Mouse (Mus musculus): ENCODE results near the gene Dnmt3a. TPM values are rescaled to one million over a fixed set of nuclear protein-coding genes. Genes with fewer than 3 reads are reported as not detected.
A peak's percentile ranks its signal among the peaks of the same experiment; 100 is the strongest.

Gene Dnmt3a
- polyA plus RNA-seq, 1 experiment from 2014 or later: 120 TPM

- peak overlapping the region; percentile 36; the same call in 1 of the 2 replicates for H3K27ac ChIP-seq
- ATAC-seq: no peak
- no peak overlapping the region for H3K9ac ChIP-seq
- no peaks in the 10 kb centered on the region for H3K27me3 ChIP-seq (replicated peaks)
- H3K9me3 ChIP-seq: no peaks in the 10 kb centered on the region
- H3K36me3 ChIP-seq: no peaks in the 10 kb centered on the region
- 49% methylated on average over 5 of the region's 5 CpGs for WGBS
- H3K4me1 ChIP-seq (replicated peaks): peaks cover 55% of the 10 kb centered on the region
- H3K4me3 ChIP-seq (replicated peaks): no peak overlapping the region
- no peak overlapping the region for H3K4me2 ChIP-seq (replicated peaks)
These were observed 17.3 kb upstream of the Dnmt3a start for GRCm38 (mm10) chr12:3788421-3789051.

- 72% methylated on average over 5 of the region's 5 CpGs for WGBS
- no peak for ATAC-seq
- Histone ChIP-seq H3K27ac (no peak overlapping the region), H3K9me3 (no peaks in the 10 kb centered on the region), H3K4me1 (replicated peaks) (peaks cover 46% of the 10 kb centered on the region), H3K9ac (no peak overlapping the region), H3K36me3 (no peaks in the 10 kb centered on the region), H3K27me3 (replicated peaks) (no peaks in the 10 kb centered on the region), H3K4me3 (replicated peaks) (no peak overlapping the region), H3K4me2 (replicated peaks) (no peak overlapping the region)
These were observed 16.1 kb upstream of the Dnmt3a start for GRCm38 (mm10) chr12:3789626-3790185.

- Histone ChIP-seq H3K9ac (no peak overlapping the region), H3K9me3 (no peaks in the 10 kb centered on the region), H3K4me3 (replicated peaks) (no peak overlapping the region), H3K4me2 (replicated peaks) (peak overlapping the region; percentile 56), H3K4me1 (replicated peaks) (peaks cover 33% of the 10 kb centered on the region), H3K36me3 (no peaks in the 10 kb centered on the region), H3K27me3 (replicated peaks) (no peaks in the 10 kb centered on the region), H3K27ac (no peak overlapping the region)
- WGBS: 41% methylated on average over 7 of the region's 7 CpGs
- no peak for ATAC-seq
These were observed 14.6 kb upstream of the Dnmt3a start for GRCm38 (mm10) chr12:3791257-3791656.

GRCm38 (mm10) chr12:3791732-3792131 lies 14.1 kb upstream of the Dnmt3a start:
- H3K4me1 ChIP-seq (replicated peaks): peaks cover 33% of the 10 kb centered on the region
- peak overlapping the region; percentile 24 for H3K4me3 ChIP-seq (replicated peaks)
- peak overlapping the region; percentile 56 for H3K4me2 ChIP-seq (replicated peaks)
- no peaks in the 10 kb centered on the region for H3K36me3 ChIP-seq
- no peaks in the 10 kb centered on the region for H3K9me3 ChIP-seq
- under 1% methylated on average over 22 of the region's 22 CpGs for WGBS
- no peaks in the 10 kb centered on the region for H3K27me3 ChIP-seq (replicated peaks)
- H3K27ac ChIP-seq: no peak overlapping the region
- no peak overlapping the region for H3K9ac ChIP-seq
- ATAC-seq: peak; percentile 89

- Histone ChIP-seq H3K9me3 (no peaks in the 10 kb centered on the region), H3K4me1 (replicated peaks) (peaks cover 28% of the 10 kb centered on the region), H3K4me3 (replicated peaks) (peak overlapping the region; percentile 24), H3K4me2 (replicated peaks) (peak overlapping the region; percentile 56), H3K36me3 (no peaks in the 10 kb centered on the region), H3K9ac (no peak overlapping the region), H3K27ac (no peak overlapping the region), H3K27me3 (replicated peaks) (no peaks in the 10 kb centered on the region)
- ATAC-seq: peak; percentile 13; the same call in 1 of the 2 replicates
- 24% methylated on average over 8 of the region's 8 CpGs for WGBS
These were observed 13.6 kb upstream of the Dnmt3a start for GRCm38 (mm10) chr12:3792248-3792647.

GRCm38 (mm10) chr12:3795569-3795968 lies 10.2 kb upstream of the Dnmt3a start:
- ATAC-seq: peak; percentile 16; the same call in 1 of the 2 replicates
- H3K4me3 ChIP-seq (replicated peaks): no peak overlapping the region

GRCm38 (mm10) chr12:3799551-3799950 lies 6.3 kb upstream of the Dnmt3a start:
- Histone ChIP-seq H3K4me1 (replicated peaks) (no peaks in the 10 kb centered on the region), H3K9ac (no peak overlapping the region), H3K36me3 (no peaks in the 10 kb centered on the region), H3K27me3 (replicated peaks) (no peaks in the 10 kb centered on the region), H3K4me3 (replicated peaks) (no peak overlapping the region), H3K9me3 (no peaks in the 10 kb centered on the region), H3K4me2 (replicated peaks) (no peak overlapping the region), H3K27ac (no peak overlapping the region)
- WGBS: 97% methylated on average over 1 of the region's 1 CpGs
- no peak for ATAC-seq

More at GRCm38 (mm10) chr12:3795569-3795968, 10.2 kb upstream of the Dnmt3a start:
- no peaks in the 10 kb centered on the region for H3K36me3 ChIP-seq
- WGBS: 31% methylated on average over 4 of the region's 4 CpGs
- H3K27me3 ChIP-seq (replicated peaks): no peaks in the 10 kb centered on the region
- H3K27ac ChIP-seq: no peak overlapping the region
- no peak overlapping the region for H3K9ac ChIP-seq
- no peak overlapping the region for H3K4me2 ChIP-seq (replicated peaks)
- no peaks in the 10 kb centered on the region for H3K9me3 ChIP-seq
- peaks cover 5% of the 10 kb centered on the region for H3K4me1 ChIP-seq (replicated peaks)

- H3K9ac ChIP-seq: peak overlapping the region; percentile 85
- ATAC-seq: peak; percentile 83
- no peaks in the 10 kb centered on the region for H3K27me3 ChIP-seq (replicated peaks)
- H3K4me3 ChIP-seq (replicated peaks): peak overlapping the region; percentile 92
- under 1% methylated on average over 32 of the region's 41 CpGs for WGBS
- peak overlapping the region; percentile 78 for H3K4me2 ChIP-seq (replicated peaks)
- no peaks in the 10 kb centered on the region for H3K36me3 ChIP-seq
- no peaks in the 10 kb centered on the region for H3K9me3 ChIP-seq
- peaks cover 37% of the 10 kb centered on the region for H3K4me1 ChIP-seq (replicated peaks)
- H3K27ac ChIP-seq: peak overlapping the region; percentile 96
These were observed 471 bp downstream of the Dnmt3a start for GRCm38 (mm10) chr12:3806271-3806684.

- Histone ChIP-seq H3K27ac (peak overlapping the region; percentile 96), H3K9ac (peak overlapping the region; percentile 85), H3K36me3 (no peaks in the 10 kb centered on the region), H3K4me1 (replicated peaks) (peaks cover 43% of the 10 kb centered on the region), H3K9me3 (no peaks in the 10 kb centered on the region), H3K27me3 (replicated peaks) (no peaks in the 10 kb centered on the region), H3K4me3 (replicated peaks) (peak overlapping the region; percentile 92), H3K4me2 (replicated peaks) (peak overlapping the region; percentile 78)
- WGBS: under 1% methylated on average over 52 of the region's 141 CpGs
- peak; percentile 67 for ATAC-seq
These were observed 1.1 kb downstream of the Dnmt3a start for GRCm38 (mm10) chr12:3806703-3807547.

GRCm38 (mm10) chr12:3807548-3808395 lies 2.0 kb downstream of the Dnmt3a start:
- peak overlapping the region; percentile 78 for H3K4me2 ChIP-seq (replicated peaks)
- H3K4me1 ChIP-seq (replicated peaks): peaks cover 48% of the 10 kb centered on the region
- H3K27me3 ChIP-seq (replicated peaks): no peaks in the 10 kb centered on the region
- WGBS: under 1% methylated on average over 63 of the region's 105 CpGs
- peak overlapping the region; percentile 96 for H3K27ac ChIP-seq
- peak; percentile 51 for ATAC-seq
- peak overlapping the region; percentile 92 for H3K4me3 ChIP-seq (replicated peaks)
- H3K36me3 ChIP-seq: no peaks in the 10 kb centered on the region
- peak overlapping the region; percentile 85 for H3K9ac ChIP-seq
- H3K9me3 ChIP-seq: no peaks in the 10 kb centered on the region

GRCm38 (mm10) chr12:3808396-3808981 lies 2.7 kb downstream of the Dnmt3a start:
- no peaks in the 10 kb centered on the region for H3K27me3 ChIP-seq (replicated peaks)
- ATAC-seq: peak; percentile 41
- 5% methylated on average over 10 of the region's 10 CpGs for WGBS

More at GRCm38 (mm10) chr12:3808396-3808981, 2.7 kb downstream of the Dnmt3a start:
- peak overlapping the region; percentile 92 for H3K4me3 ChIP-seq (replicated peaks)
- peaks cover 48% of the 10 kb centered on the region for H3K4me1 ChIP-seq (replicated peaks)
- peak overlapping the region; percentile 96 for H3K27ac ChIP-seq
- no peaks in the 10 kb centered on the region for H3K36me3 ChIP-seq
- peak overlapping the region; percentile 78 for H3K4me2 ChIP-seq (replicated peaks)
- no peaks in the 10 kb centered on the region for H3K9me3 ChIP-seq
- peak overlapping the region; percentile 85 for H3K9ac ChIP-seq

Measured in intestine, embryonic 15.5 days (tissue).